Mouse (Mus musculus): Measurements from ENCODE around the gene Sh2d7.

DNA sequence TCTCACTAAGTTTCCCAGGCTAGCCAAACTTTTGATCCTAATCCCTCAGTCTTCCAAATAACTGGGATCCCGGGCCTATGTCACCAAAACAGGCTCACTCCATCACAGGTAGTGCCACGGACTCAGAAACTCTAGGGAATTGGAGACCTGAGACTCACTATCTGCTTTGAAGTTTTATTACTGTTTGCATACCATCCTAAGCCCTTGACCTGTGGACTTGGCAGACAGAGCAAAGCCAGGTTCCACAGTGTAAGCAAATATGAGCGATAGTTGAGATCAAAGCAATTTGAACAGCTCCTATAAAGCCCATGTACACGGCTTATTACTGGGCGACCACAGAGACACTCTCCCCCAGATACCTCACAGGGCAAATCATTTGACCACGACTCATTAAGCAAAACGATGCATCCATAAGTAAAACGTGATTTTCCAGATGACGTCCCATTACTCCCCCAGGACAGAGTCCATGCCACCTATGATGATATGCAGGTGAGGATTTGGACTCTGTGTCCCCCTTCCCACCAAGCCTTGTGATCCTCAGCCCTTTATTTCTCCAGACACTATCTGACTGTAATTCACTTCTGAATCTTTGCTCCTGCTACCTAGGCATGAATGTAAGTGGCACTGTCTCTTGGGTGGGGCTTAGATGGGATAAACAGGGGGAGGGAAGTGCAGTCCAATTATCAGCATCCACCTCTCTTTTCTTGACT is 32.5 kb downstream of the Sh2d7 start:
- TF ChIP-seq POLR2A (IDR thresholded peaks at IDR 0.05; ENCODE audit: borderline replicate concordance, extremely low read depth, low read depth, low read length) (no peak), CTCF (IDR thresholded peaks at IDR 0.05; ENCODE audit: insufficient read depth, low read length) (no peak)

All from lung, adult 2 months (tissue).